Mouse (Mus musculus) testis, adult 2 months (tissue): ENCODE measurements at regions not wholly inside any gene's neighbourhood (a gene's known extent, or its start where the extent isn't known, plus 50 kb on each side); places are given as distances from the start of the nearest gene placed in this dataset.
A peak's percentile ranks its signal among the peaks of the same experiment; 100 is the strongest.

Experiments used
- H3K27ac ChIP-seq: fragments of 200-500 bp; 2 replicates; pipeline ENCODE4 v1.5.1; 2012; ENCODE audit warnings: low read depth, low read length; ENCODE audit not compliant: control insufficient read depth, insufficient read depth
- H3K27me3 ChIP-seq: fragments of 200-500 bp; 2 replicates; pipeline ENCODE4 v1.6.1; 2012; ENCODE audit warnings: mild to moderate bottlenecking, low read length, moderate library complexity; ENCODE audit not compliant: control insufficient read depth, insufficient read depth
- H3K36me3 ChIP-seq: fragments of 200-500 bp; 2 replicates; pipeline ENCODE4 v1.6.1; 2012; ENCODE audit warnings: mild to moderate bottlenecking, low read length; ENCODE audit not compliant: control insufficient read depth, insufficient read depth
- H3K4me1 ChIP-seq: fragments of 200-500 bp; 2 replicates; pipeline ENCODE4 v1.6.1; 2012; ENCODE audit warnings: low read length; ENCODE audit not compliant: control insufficient read depth, insufficient read depth
- H3K4me3 ChIP-seq: fragments of 200-500 bp; 2 replicates; pipeline ENCODE4 v1.5.1; 2012; ENCODE audit warnings: low read depth, mild to moderate bottlenecking, low read length, moderate library complexity, mixed read lengths; ENCODE audit not compliant: control insufficient read depth
- CTCF ChIP-seq: fragments of 200-500 bp; IDR thresholded peaks from 2 replicates; pipeline ENCODE4 v1.5.1; 2012; ENCODE audit warnings: low read depth, mild to moderate bottlenecking, inconsistent platforms, low read length, moderate library complexity; ENCODE audit not compliant: control insufficient read depth, insufficient read depth, insufficient replicate concordance
- POLR2A ChIP-seq: fragments of 200-500 bp; IDR thresholded peaks from 2 replicates; pipeline ENCODE4 v1.6.1; 2012; ENCODE audit warnings: low read depth, mild to moderate bottlenecking, inconsistent platforms, low read length, moderate library complexity; ENCODE audit not compliant: control insufficient read depth

DNA sequence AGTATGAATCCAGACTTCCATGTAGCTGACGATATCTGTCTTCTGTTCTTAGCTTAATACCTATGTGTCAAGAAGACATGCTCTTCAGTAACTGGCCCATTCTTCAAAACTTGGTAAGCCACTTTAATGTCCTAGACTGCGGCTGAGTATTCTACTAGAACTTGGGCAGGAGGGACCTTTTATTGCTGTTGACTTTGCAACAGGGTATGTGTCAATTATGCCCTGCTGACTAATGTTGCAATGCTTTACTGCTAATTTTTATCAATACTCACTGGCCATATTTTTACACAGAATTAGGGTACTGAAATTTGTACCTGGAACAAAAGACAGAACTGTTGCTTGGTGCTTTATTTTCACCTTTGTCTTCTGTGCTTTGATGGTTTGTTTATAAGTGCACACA, 746.9 kb downstream of the Ppargc1a start:
- H3K36me3 ChIP-seq = no peaks in the 10 kb centered on the region
- no peak overlapping the region for H3K27ac ChIP-seq
- H3K27me3 ChIP-seq = no peaks in the 10 kb centered on the region
- TF ChIP-seq POLR2A = no peak
- no peak for TF ChIP-seq CTCF
- no peak overlapping the region for H3K4me3 ChIP-seq
- H3K4me1 ChIP-seq = no peaks in the 10 kb centered on the region

DNA sequence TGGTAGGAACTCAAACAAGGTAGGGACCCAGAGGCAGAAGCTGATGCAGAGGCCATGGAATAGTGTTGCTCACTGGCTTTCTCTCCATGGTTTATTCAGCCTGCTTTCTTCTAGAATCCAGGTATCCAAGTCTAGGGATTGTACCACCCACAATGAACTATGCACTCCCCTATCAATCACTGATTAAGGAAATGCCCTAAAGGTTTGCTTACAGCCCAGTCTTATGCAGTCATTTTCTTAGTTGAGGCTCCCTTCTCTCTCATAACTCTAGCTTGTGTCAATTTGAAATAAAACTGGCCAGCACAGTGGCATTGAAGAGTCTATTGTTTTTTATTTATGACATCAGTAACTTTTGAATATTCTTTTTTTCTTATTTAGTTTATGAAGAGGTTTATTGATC, 747.6 kb downstream of the Ppargc1a start:
- H3K27ac ChIP-seq = no peak overlapping the region
- no peaks in the 10 kb centered on the region for H3K27me3 ChIP-seq
- no peak for TF ChIP-seq POLR2A
- no peak for TF ChIP-seq CTCF
- no peaks in the 10 kb centered on the region for H3K36me3 ChIP-seq
- H3K4me3 ChIP-seq = no peak overlapping the region
- H3K4me1 ChIP-seq = no peaks in the 10 kb centered on the region

- Histone ChIP-seq H3K4me3 (no peak overlapping the region), H3K27me3 (no peaks in the 10 kb centered on the region), H3K4me1 (no peaks in the 10 kb centered on the region), H3K36me3 (no peaks in the 10 kb centered on the region), H3K27ac (no peak overlapping the region)
- TF ChIP-seq POLR2A (no peak), CTCF (no peak)
Observed at GRCm38 (mm10) chr5:50795310-50795709, 736.5 kb upstream of the Adgra3 start.

DNA sequence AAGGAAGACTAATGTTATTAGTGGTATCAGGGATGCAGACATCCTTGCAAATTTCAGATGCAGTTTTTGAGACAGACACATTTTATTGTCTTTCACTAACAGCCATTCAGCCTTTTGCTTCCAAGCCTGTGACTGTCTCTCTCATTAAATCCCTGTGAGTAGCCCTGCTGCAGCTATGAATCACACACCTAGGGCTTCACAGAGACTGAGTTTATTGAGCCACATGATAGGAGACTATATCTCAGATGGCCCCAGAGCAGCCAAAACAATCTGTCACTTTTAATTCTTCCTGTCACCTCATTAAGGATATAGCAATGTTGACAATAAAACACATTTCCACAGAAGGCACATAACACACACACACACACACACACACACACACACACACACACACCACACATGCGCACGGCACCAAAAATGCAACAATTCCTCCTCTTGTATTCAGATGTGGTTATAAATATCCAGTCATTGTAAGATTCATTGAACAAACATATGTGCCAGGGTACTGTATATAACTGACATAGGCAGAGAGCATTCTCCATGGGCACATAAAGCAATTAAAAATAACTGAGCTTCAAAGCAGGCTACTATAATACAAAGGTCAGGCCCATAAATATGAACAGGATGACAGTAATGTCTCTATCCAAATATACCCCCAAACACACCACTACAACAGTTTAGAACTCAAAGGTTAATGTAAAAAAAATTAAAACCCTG, 735.8 kb upstream of the Adgra3 start:
- Histone ChIP-seq H3K27ac (no peak overlapping the region), H3K4me1 (no peaks in the 10 kb centered on the region), H3K36me3 (no peaks in the 10 kb centered on the region), H3K27me3 (no peaks in the 10 kb centered on the region), H3K4me3 (no peak overlapping the region)
- TF ChIP-seq CTCF (no peak), POLR2A (no peak)

GRCm38 (mm10) chr5:50793558-50793957, 734.8 kb upstream of the Adgra3 start:
- H3K27me3 ChIP-seq = no peaks in the 10 kb centered on the region
- no peak overlapping the region for H3K4me3 ChIP-seq
- no peaks in the 10 kb centered on the region for H3K36me3 ChIP-seq
- H3K4me1 ChIP-seq = no peaks in the 10 kb centered on the region
- no peak for TF ChIP-seq CTCF
- TF ChIP-seq POLR2A = no peak
- H3K27ac ChIP-seq = no peak overlapping the region

- Histone ChIP-seq H3K27ac (no peak overlapping the region), H3K4me3 (no peak overlapping the region), H3K27me3 (no peaks in the 10 kb centered on the region), H3K4me1 (no peaks in the 10 kb centered on the region), H3K36me3 (no peaks in the 10 kb centered on the region)
- TF ChIP-seq CTCF (no peak), POLR2A (no peak)
Observed at GRCm38 (mm10) chr5:50785273-50785672, 726.5 kb upstream of the Adgra3 start.

- Histone ChIP-seq H3K27me3 (no peaks in the 10 kb centered on the region), H3K4me1 (no peaks in the 10 kb centered on the region), H3K4me3 (no peak overlapping the region), H3K36me3 (no peaks in the 10 kb centered on the region), H3K27ac (no peak overlapping the region)
- no peak for TF ChIP-seq POLR2A
- peak; percentile 19; the same call in 1 of the 2 replicates for TF ChIP-seq CTCF
Observed at GRCm38 (mm10) chr5:50779138-50779537, 720.3 kb upstream of the Adgra3 start.
